Mouse (Mus musculus) cerebellum, adult 11 months (tissue): ENCODE measurements around the gene Luzp1.

Experiments
- DNase-seq: peaks from one replicate; pipeline ENCODE4 v3.0.0; 2022

The Luzp1 gene

GRCm38 (mm10) chr4:136469371-136469903 is at the start of gene Luzp1:
TSS of gene Luzp1 (plus strand) at chr4:136469761.
- peak; percentile 97 for DNase-seq

GRCm38 (mm10) chr4:136423224-136423623 is 46.3 kb upstream of the Luzp1 start, which contains the start of gene Htr1d:
TSS of gene Htr1d (plus strand) at chr4:136423524.
- no peak for DNase-seq

- no peak for DNase-seq
These were observed 45.2 kb upstream of the Luzp1 start for GRCm38 (mm10) chr4:136424120-136424999.

- peak; percentile 19 for DNase-seq
These were observed 44.6 kb upstream of the Luzp1 start for GRCm38 (mm10) chr4:136425000-136425288.

GRCm38 (mm10) chr4:136430609-136431375 is 38.8 kb upstream of the Luzp1 start:
- no peak for DNase-seq

GRCm38 (mm10) chr4:136431376-136431693 is 38.2 kb upstream of the Luzp1 start:
- DNase-seq = peak; percentile 37

- DNase-seq = no peak
These were observed 35.5 kb upstream of the Luzp1 start for GRCm38 (mm10) chr4:136434029-136434428.

- no peak for DNase-seq
These were observed 30.5 kb upstream of the Luzp1 start for GRCm38 (mm10) chr4:136439106-136439505.

- DNase-seq = no peak
These were observed 28.1 kb upstream of the Luzp1 start for GRCm38 (mm10) chr4:136441354-136442043.

GRCm38 (mm10) chr4:136444561-136444960 is 25.0 kb upstream of the Luzp1 start:
- no peak for DNase-seq

- no peak for DNase-seq
These were observed 19.8 kb upstream of the Luzp1 start for GRCm38 (mm10) chr4:136449795-136450194.

- no peak for DNase-seq
These were observed 19.3 kb upstream of the Luzp1 start for GRCm38 (mm10) chr4:136450271-136450670.

- DNase-seq = no peak
These were observed 18.0 kb upstream of the Luzp1 start for GRCm38 (mm10) chr4:136451564-136451963.

- DNase-seq = no peak
These were observed 17.3 kb upstream of the Luzp1 start for GRCm38 (mm10) chr4:136452286-136452685.

GRCm38 (mm10) chr4:136452792-136453191 is 16.8 kb upstream of the Luzp1 start:
- no peak for DNase-seq

GRCm38 (mm10) chr4:136454850-136455260 is 14.7 kb upstream of the Luzp1 start:
- peak; percentile 59 for DNase-seq

GRCm38 (mm10) chr4:136456516-136457218 is 12.9 kb upstream of the Luzp1 start:
- DNase-seq = no peak

- DNase-seq = no peak
These were observed 11.3 kb upstream of the Luzp1 start for GRCm38 (mm10) chr4:136458276-136458675.

- no peak for DNase-seq
These were observed 10.4 kb upstream of the Luzp1 start for GRCm38 (mm10) chr4:136459210-136459609.

- no peak for DNase-seq
These were observed 8.4 kb upstream of the Luzp1 start for GRCm38 (mm10) chr4:136461206-136461605.

GRCm38 (mm10) chr4:136461761-136462085 is 7.8 kb upstream of the Luzp1 start:
- DNase-seq = no peak

- peak; percentile 68 for DNase-seq
These were observed 7.3 kb upstream of the Luzp1 start, which contains the start of gene 6030445D17Rik for GRCm38 (mm10) chr4:136462086-136462838. TSS of gene 6030445D17Rik (plus strand) at chr4:136462250.
